Mouse (Mus musculus) stomach, embryonic 16.5 days (tissue): ENCODE data around the gene Ezr. TPM values are rescaled to one million over a fixed set of nuclear protein-coding genes. Genes with fewer than 3 reads are reported as not detected.
A peak's percentile ranks its signal among the peaks of the same experiment; 100 is the strongest.

Experiments used
- ATAC-seq: fragments of 200-750 bp; cut with Nextera tagmentation; 2 replicates; pipeline ENCODE4 v1.8.0; 2017; ENCODE audit warnings: moderate number of reproducible peaks, moderate TSS enrichment; ENCODE audit not compliant: insufficient read depth, low FRiP score
- H3K27ac ChIP-seq: fragments of 300-500 bp; sonication (generic); 2 replicates; pipeline ENCODE4 v1.5.1; 2014; ENCODE audit warnings: low read length
- H3K27me3 ChIP-seq: fragments of 300-500 bp; sonication (generic); 2 replicates; pipeline ENCODE4 v1.6.1; 2014; ENCODE audit warnings: low read length, control low read depth, mixed read lengths; ENCODE audit not compliant: control insufficient read depth, insufficient read depth
- H3K36me3 ChIP-seq: fragments of 300-500 bp; sonication (generic); 2 replicates; pipeline ENCODE4 v1.6.1; 2014; ENCODE audit warnings: low read length; ENCODE audit not compliant: control insufficient read depth, insufficient read depth
- H3K4me1 ChIP-seq: fragments of 300-500 bp; sonication (generic); 2 replicates; pipeline ENCODE4 v1.6.1; 2014; ENCODE audit warnings: low read length, control low read depth, mixed read lengths; ENCODE audit not compliant: control insufficient read depth, insufficient read depth
- H3K4me2 ChIP-seq: fragments of 300-500 bp; sonication (generic); 2 replicates; pipeline ENCODE4 v1.6.1; 2014; ENCODE audit warnings: low read depth, low read length, mixed read lengths
- H3K4me3 ChIP-seq: fragments of 300-500 bp; sonication (generic); replicated peaks from 2 replicates; pipeline ENCODE4 v1.5.1; 2014; ENCODE audit warnings: mild to moderate bottlenecking, low read length
- H3K9ac ChIP-seq: fragments of 300-500 bp; sonication (generic); 2 replicates; pipeline ENCODE4 v1.6.1; 2014; ENCODE audit warnings: low read length
- H3K9me3 ChIP-seq: fragments of 300-500 bp; sonication (generic); replicated peaks from 2 replicates; pipeline ENCODE4 v1.6.1; 2016; ENCODE audit warnings: low read length, control low read depth; ENCODE audit not compliant: control insufficient read depth
- WGBS: fragments of 180-500 bp; shearing (Covaris S2); extraction: QIAGEN DNeasy Blood & Tissue Kit; methylation state at CpG from one replicate; pipeline ENCODE4 v1.1.7; 2014; 5-methylcytosine and 5-hydroxymethylcytosine counted together
- polyA plus RNA-seq: library from polyadenylated mRNA; unstranded; fragments of >200 nt; fragmentation: Nextera tagmentation; extraction: Ambion mirVana; gene quantifications from 2 replicates; pipeline ENCODE4 v1.2.1, GENCODE M21; 2015

The Ezr gene
- polyA plus RNA-seq, 1 experiment from 2014 or later: 266 TPM

DNA sequence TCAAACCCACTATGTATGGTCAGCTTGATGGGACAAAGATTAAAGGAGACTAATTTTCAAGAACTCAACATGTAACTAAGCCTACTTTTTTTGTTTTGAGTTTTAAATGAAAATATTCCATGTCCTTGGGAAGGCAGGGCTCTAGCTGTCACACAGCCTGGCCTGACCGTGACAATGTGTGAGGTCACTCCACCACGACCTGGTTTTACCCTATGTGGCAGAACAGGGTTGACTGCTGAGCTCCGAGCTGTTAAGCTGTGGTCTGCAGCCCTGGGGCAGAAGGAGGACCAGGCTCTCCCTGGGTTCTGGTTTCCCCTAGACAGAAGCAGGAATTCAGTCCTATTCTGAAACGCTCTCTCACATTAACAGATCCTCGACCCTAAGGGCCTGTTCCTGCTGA is 14.8 kb downstream of the Ezr start:
- no peaks in the 10 kb centered on the region for H3K36me3 ChIP-seq
- peak overlapping the region; percentile 50; the same call in 1 of the 2 replicates for H3K27ac ChIP-seq
- no peaks in the 10 kb centered on the region for H3K9me3 ChIP-seq
- WGBS: 49% methylated on average over 5 of the region's 5 CpGs
- no peaks in the 10 kb centered on the region for H3K27me3 ChIP-seq
- ATAC-seq: no peak
- no peak overlapping the region for H3K4me3 ChIP-seq
- H3K9ac ChIP-seq: no peak overlapping the region
- peaks cover 45% of the 10 kb centered on the region for H3K4me1 ChIP-seq
- H3K4me2 ChIP-seq: no peak overlapping the region

DNA sequence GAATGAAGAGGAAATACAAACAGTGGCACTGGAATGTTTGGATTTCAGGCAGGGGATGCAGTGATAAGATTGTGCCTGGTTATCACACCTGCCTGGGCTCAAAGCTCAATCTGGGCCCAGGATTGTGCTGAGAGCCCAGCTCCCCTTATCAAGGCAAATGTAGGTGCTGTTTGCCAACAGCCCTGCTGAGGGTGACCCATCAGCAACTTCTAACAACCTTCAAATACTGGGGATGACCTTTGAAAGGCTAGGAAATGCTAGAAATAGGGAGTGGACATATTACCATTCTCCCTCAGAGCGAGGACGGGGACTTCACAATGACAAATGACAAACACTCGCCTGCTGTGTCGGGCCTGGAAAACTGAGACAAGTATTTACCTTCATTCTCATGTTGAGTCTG is 15.8 kb downstream of the Ezr start:
- Histone ChIP-seq H3K36me3 (no peaks in the 10 kb centered on the region), H3K27me3 (no peaks in the 10 kb centered on the region), H3K4me2 (no peak overlapping the region), H3K27ac (0 out of 2 replicates have a peak overlapping the region, but pooled peaks have one; percentile 19), H3K9me3 (no peaks in the 10 kb centered on the region), H3K9ac (no peak overlapping the region), H3K4me3 (no peak overlapping the region), H3K4me1 (peaks cover 38% of the 10 kb centered on the region)
- 50% methylated on average over 4 of the region's 4 CpGs for WGBS
- peak; percentile 88 for ATAC-seq

DNA sequence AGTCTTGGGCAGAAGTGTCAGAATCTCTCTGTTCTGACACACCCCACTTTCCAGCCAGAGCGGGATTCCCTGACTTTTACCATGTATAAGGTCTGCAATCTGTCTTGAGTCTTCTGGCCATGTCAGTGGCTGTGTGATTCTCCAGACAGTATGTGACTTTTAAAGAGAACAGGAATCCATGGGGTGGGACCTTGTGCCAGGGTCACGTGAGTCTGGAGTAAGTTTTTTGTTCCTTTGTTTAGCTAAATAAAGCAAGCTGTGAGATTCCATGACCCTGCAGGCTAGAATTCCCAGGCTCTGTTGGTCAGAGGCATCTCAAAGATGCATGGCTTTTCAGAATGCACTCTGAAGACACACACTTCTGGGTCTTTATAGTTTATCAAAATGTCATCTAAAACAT is 16.7 kb downstream of the Ezr start:
- WGBS: 28% methylated on average over 2 of the region's 2 CpGs
- Histone ChIP-seq H3K27ac (peak overlapping the region; percentile 48), H3K9ac (0 out of 2 replicates have a peak overlapping the region, but pooled peaks have one; percentile 2), H3K36me3 (no peaks in the 10 kb centered on the region), H3K4me2 (no peak overlapping the region), H3K4me1 (peaks cover 36% of the 10 kb centered on the region), H3K9me3 (no peaks in the 10 kb centered on the region), H3K4me3 (no peak overlapping the region), H3K27me3 (no peaks in the 10 kb centered on the region)
- no peak for ATAC-seq

DNA sequence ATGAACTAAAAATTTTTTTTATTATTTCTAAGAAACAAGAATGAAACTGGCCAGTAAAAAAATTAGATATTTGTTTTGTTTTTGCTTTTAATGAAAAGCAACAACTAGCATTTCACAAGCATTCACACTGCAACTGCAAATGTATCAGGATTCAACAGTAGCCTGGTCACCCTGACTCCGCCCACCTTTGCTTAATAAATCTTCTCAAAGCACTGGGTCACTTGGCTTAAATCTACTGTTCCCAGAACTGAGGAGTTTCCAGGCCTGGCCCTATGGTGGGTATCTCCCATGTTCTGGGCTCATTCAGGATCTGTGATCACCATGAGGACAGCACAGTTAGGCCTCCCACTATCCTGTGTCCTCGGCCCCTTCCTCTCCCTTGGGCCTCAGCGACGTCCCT is 17.9 kb downstream of the Ezr start:
- Histone ChIP-seq H3K9me3 (no peaks in the 10 kb centered on the region), H3K4me2 (no peak overlapping the region), H3K36me3 (no peaks in the 10 kb centered on the region), H3K27ac (no peak overlapping the region), H3K27me3 (no peaks in the 10 kb centered on the region), H3K4me3 (no peak overlapping the region), H3K9ac (no peak overlapping the region), H3K4me1 (peaks cover 40% of the 10 kb centered on the region)
- 79% methylated on average over 4 of the region's 4 CpGs for WGBS
- no peak for ATAC-seq

DNA sequence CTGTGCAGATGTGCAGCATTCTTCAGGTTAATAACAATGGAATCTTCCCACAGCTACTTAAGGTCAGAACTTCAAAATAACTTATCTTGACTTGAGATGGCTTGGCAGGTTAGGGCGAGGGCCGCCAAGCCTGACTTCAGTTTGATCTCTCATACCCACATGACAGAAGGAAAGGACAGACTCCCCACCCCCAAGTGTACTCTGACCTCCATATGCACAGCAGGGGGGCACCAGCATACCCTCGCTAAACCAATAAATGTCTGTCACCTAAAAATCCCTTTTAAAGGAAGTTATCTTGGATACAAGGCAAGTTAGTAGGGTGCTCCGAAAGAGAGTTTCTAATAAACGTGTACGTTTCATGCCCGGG is 18.4 kb downstream of the Ezr start:
- Histone ChIP-seq H3K27ac (no peak overlapping the region), H3K27me3 (no peaks in the 10 kb centered on the region), H3K4me1 (peaks cover 41% of the 10 kb centered on the region), H3K9me3 (no peaks in the 10 kb centered on the region), H3K4me2 (no peak overlapping the region), H3K4me3 (no peak overlapping the region), H3K36me3 (no peaks in the 10 kb centered on the region), H3K9ac (no peak overlapping the region)
- 65% methylated on average over 7 of the region's 7 CpGs for WGBS
- no peak for ATAC-seq

DNA sequence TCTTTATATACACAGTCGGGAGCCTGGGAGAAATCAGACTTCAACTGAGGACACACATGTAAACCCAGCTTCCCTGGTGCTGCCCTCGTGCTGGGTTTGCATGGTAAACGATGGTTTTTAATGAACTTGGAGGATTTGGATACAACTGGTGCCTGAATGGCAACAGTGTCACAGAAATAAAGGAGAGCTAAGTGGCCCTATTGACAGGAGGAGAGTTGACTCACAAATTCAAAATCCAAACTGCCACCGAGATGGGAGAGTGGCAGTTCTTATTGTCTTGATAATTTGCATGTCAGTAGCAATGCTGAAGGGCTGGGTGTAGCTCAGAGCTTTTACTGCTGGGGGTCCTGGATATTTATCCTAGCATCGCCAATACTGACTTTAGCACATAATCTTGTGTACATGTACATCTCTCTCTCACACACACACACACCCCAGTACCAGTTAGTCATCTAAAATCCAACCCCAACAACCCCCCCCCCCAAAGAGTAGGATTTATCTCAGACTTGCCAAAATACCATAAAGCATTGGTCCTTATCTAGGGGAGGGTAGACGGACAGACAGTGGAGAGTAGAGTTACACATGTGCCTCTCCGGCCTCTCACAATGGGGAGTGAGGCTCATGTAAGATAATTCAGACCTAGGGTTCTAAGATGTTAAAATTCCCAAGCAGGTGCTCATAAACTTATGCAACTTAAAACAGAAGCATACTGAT is 18.9 kb downstream of the Ezr start:
- 57% methylated on average over 7 of the region's 7 CpGs for WGBS
- no peaks in the 10 kb centered on the region for H3K27me3 ChIP-seq
- H3K9me3 ChIP-seq: no peaks in the 10 kb centered on the region
- H3K9ac ChIP-seq: no peak overlapping the region
- H3K4me3 ChIP-seq: no peak overlapping the region
- H3K4me1 ChIP-seq: peaks cover 41% of the 10 kb centered on the region
- H3K27ac ChIP-seq: no peak overlapping the region
- H3K4me2 ChIP-seq: no peak overlapping the region
- no peak for ATAC-seq
- no peaks in the 10 kb centered on the region for H3K36me3 ChIP-seq

DNA sequence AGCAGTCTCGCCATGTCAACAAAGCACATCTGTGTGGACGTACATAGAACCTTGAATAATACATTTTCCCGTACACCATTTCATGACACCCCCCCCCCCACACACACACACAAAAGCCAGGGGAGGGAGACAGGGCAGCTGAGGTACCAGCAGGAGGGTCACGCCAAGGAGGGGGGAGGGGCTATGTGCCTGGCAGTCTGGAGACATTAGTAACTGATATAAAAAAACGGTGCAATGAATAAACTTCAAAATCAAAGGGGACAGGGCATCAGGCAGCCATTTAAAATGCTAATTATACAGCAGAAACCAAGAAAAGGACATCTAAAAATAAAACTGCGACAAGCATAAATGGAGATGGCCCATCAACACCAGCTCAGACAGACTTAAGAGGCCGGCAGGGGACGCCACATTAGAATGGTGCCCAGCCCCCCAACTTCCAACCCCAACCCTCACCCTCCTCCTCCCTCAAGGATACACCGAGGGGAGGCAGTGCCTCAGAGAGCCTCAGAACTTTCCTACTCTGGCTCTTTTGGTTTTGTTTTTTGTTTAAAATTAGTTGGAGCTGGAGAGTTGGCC is 22.8 kb downstream of the Ezr start:
- H3K36me3 ChIP-seq: no peaks in the 10 kb centered on the region
- no peak overlapping the region for H3K4me3 ChIP-seq
- H3K9me3 ChIP-seq: no peaks in the 10 kb centered on the region
- H3K9ac ChIP-seq: no peak overlapping the region
- H3K4me2 ChIP-seq: no peak overlapping the region
- no peak overlapping the region; the same call in 1 of the 2 replicates for H3K27ac ChIP-seq
- WGBS: 55% methylated on average over 9 of the region's 9 CpGs
- H3K27me3 ChIP-seq: no peaks in the 10 kb centered on the region
- ATAC-seq: no peak
- H3K4me1 ChIP-seq: peaks cover 32% of the 10 kb centered on the region

DNA sequence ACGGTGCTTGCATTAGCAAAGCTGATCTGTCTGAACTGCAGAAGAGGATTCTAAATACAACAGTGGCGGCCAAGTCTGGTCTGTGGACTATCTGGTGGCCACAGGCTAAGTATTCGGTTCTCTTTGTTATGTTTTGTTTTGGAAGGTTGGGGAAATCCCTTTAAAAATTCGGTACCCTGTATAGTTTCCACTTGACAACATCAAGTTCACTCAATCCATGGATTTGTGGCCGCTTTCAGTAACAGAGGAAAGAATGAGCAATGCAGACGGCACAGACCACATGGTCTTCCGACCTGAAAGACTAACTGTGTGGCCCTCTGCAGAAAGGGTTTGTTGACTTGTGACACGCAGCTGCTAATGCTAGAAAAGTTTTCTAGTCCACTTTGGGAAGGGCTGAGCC is 23.7 kb downstream of the Ezr start:
- Histone ChIP-seq H3K4me3 (no peak overlapping the region), H3K9me3 (no peaks in the 10 kb centered on the region), H3K4me2 (no peak overlapping the region), H3K9ac (no peak overlapping the region), H3K36me3 (0 out of 2 replicates have a peak, but pooled peaks cover 3% of the 10 kb centered on the region), H3K27ac (peak overlapping the region; percentile 57; the same call in 1 of the 2 replicates), H3K4me1 (peaks cover 25% of the 10 kb centered on the region), H3K27me3 (no peaks in the 10 kb centered on the region)
- ATAC-seq: no peak
- WGBS: 72% methylated on average over 8 of the region's 8 CpGs

DNA sequence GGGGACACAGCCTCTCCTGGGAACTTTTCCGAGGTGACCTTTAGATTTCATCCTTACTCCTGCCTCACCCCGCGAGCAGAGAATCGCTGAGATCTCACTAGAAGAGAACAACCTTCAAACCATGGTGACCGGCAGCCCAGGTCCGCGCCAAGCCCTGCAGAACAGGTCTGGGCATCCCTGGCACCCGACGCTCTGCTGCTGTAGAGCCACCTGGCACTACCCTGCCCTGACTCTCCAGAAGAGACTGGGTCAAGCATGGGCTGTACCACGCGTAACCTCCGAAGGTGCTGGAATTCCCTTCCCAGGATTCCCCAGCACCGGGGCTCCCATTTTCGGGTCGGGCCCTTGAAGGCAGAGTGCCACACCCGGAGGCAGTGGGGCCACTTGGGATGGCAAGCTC is 24.7 kb downstream of the Ezr start:
- H3K36me3 ChIP-seq: 0 out of 2 replicates have a peak, but pooled peaks cover 3% of the 10 kb centered on the region
- no peaks in the 10 kb centered on the region for H3K27me3 ChIP-seq
- ATAC-seq: no peak
- no peak overlapping the region for H3K4me3 ChIP-seq
- H3K9ac ChIP-seq: no peak overlapping the region
- H3K4me1 ChIP-seq: peaks cover 25% of the 10 kb centered on the region
- H3K4me2 ChIP-seq: no peak overlapping the region
- peak overlapping the region; percentile 57; the same call in 1 of the 2 replicates for H3K27ac ChIP-seq
- WGBS: 83% methylated on average over 16 of the region's 16 CpGs
- H3K9me3 ChIP-seq: no peaks in the 10 kb centered on the region
